Mouse (Mus musculus): ENCODE data around the gene D11Wsu47e. TPM values are rescaled to one million over a fixed set of nuclear protein-coding genes. Genes with fewer than 3 reads are reported as not detected.
"Not testable (repeated sequence)": the region's sequence is repeated elsewhere in the genome, so short reads cannot be mapped to it uniquely, and the experiment has no call there.

Gene D11Wsu47e
- polyA plus RNA-seq, 1 experiment from 2014 or later = 19.7 TPM

DNA sequence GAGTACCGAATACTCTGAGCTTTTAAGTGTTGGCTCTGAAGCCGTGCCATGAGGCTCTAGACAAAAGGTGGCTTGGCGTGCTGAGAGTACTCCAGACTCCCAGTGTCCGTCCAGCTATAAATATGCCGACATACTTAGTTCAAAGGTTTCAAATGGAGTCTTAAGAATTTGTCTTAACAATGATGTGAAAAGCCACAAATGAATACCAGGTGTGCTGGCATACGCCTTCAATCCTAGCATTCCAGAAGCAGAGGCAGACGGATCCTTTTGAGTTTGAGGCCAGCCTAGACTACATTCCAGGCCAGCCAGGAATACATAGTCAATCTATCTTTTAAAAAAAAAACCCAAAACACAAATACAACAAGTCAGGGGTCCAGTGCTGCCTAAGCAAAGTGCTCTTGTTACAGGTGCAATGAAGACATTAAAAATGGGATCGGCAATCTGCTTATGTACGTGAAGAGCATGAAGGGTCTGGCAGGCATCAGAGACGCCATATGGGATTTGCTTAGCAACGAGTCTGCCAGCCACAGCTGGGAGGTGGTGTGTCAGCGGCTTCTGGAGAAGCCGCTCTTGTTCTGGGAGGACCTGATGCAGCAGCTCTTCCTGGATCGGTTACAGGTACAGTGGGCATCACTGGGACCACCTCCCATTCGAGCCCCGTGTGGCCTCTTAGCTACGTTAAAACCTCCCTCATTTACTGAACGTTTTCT is 29.5 kb upstream of the D11Wsu47e start:
- no peak overlapping the region for H3K9ac ChIP-seq
- no peak overlapping the region for H3K4me3 ChIP-seq
- H3K36me3 ChIP-seq = peaks cover 79% of the 10 kb centered on the region
- 73% methylated on average over 18 of the region's 18 CpGs for WGBS
- no peaks in the 10 kb centered on the region for H3K27me3 ChIP-seq
- H3K9me3 ChIP-seq = no peaks in the 10 kb centered on the region
- H3K4me1 ChIP-seq = peaks cover 16% of the 10 kb centered on the region
- H3K4me2 ChIP-seq = no peak overlapping the region
- ATAC-seq (ENCODE audit: borderline replicate concordance, extremely low read depth, low FRiP score, low TSS enrichment) = no peak
- H3K27ac ChIP-seq = no peak overlapping the region

DNA sequence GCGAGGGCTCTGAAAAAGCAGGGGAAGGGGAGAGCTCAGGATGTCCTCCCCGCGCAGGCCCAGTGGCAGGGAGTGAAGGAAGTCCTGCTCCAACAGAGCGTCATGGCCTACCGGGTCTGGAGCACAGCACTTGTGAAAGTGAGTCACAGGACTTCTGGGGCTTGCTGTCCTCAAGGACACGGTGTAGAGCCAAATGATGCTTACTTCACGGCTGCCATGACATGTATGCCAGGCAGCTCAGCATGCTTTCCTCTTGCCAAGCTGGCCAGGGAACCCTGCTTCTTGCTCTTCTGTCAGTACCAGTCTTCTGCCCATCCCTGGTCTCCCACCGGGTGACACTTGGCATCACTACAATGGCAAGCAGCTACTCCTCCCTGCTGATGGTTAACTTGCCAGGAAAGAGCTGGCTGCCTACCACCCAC is 27.7 kb upstream of the D11Wsu47e start:
- peaks cover 94% of the 10 kb centered on the region for H3K36me3 ChIP-seq
- ATAC-seq (ENCODE audit: borderline replicate concordance, extremely low read depth, low FRiP score, low TSS enrichment) = no peak
- no peaks in the 10 kb centered on the region for H3K27me3 ChIP-seq
- H3K4me1 ChIP-seq = 0 out of 2 replicates have a peak, but pooled peaks cover 3% of the 10 kb centered on the region
- H3K9me3 ChIP-seq = no peaks in the 10 kb centered on the region
- H3K4me3 ChIP-seq = no peak overlapping the region
- no peak overlapping the region for H3K9ac ChIP-seq
- no peak overlapping the region for H3K4me2 ChIP-seq
- 80% methylated on average over 8 of the region's 8 CpGs for WGBS
- no peak overlapping the region for H3K27ac ChIP-seq

DNA sequence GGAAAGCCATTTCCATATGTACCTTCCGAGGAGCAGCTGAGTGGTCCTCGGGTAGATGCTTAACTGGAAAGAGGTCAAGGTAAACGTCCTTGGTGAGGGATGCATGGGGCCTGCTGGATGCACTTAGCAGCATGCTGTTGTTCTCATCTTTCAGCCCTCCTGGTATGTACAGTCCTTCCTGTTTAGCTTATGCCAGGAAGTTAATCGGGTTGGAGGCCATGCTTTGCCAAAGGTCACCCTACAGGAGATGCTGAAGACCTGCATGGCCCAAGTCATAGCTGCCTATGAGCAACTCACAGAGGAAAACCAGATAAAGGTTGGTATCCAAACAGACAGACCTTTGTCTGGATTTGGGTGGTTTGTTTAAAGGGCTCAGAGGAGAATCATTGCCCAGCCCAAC is 27.0 kb upstream of the D11Wsu47e start:
- Histone ChIP-seq H3K27me3 (no peaks in the 10 kb centered on the region), H3K36me3 (peaks cover 96% of the 10 kb centered on the region), H3K4me2 (no peak overlapping the region), H3K4me3 (no peak overlapping the region), H3K9ac (no peak overlapping the region), H3K4me1 (no peaks in the 10 kb centered on the region), H3K9me3 (no peaks in the 10 kb centered on the region), H3K27ac (no peak overlapping the region)
- WGBS = 46% methylated on average over 4 of the region's 4 CpGs
- no peak for ATAC-seq (ENCODE audit: borderline replicate concordance, extremely low read depth, low FRiP score, low TSS enrichment)

DNA sequence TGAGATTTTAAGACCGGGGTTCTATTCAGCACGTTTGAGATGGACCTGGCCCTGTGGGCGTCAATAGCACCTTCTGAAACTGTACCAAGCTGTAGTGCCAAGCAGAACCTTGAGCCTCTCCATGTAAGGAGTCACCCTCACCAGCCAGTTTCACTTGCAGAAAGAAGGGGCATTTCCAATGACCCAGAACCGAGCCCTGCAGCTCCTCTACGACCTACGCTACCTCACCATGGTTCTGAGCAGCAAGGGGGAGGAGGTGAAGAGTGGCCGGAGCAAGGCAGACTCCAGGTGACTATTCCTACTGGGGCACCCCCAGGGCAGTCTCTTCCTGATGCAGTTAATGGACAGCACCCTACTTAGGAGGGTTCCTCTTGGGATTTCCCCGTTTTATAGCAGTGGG is 25.9 kb upstream of the D11Wsu47e start:
- Histone ChIP-seq H3K27ac (no peak overlapping the region), H3K36me3 (peaks cover 91% of the 10 kb centered on the region), H3K27me3 (no peaks in the 10 kb centered on the region), H3K4me3 (no peak overlapping the region), H3K9me3 (no peaks in the 10 kb centered on the region), H3K4me1 (no peaks in the 10 kb centered on the region), H3K9ac (no peak overlapping the region), H3K4me2 (no peak overlapping the region)
- 86% methylated on average over 8 of the region's 8 CpGs for WGBS
- no peak for ATAC-seq (ENCODE audit: borderline replicate concordance, extremely low read depth, low FRiP score, low TSS enrichment)

DNA sequence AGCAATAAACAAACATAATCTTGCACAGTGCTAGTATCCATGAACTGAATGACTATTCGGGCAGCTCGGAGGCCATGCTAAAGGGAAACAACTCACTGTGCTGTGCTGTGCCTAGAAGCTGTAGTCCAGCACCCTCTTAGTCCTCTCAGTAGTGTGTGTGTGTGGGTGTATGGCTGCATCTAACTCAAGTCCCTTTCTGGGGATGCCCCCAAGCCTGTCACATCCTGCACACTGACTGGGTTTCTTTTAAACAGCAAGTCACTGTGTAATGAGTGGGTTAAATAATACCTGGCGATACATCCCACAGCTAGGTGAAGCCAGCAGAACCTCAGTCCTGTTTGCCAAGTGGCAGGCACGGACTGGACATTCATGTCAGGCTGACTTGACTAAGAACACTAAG is 25.4 kb upstream of the D11Wsu47e start:
- no peak overlapping the region for H3K4me3 ChIP-seq
- H3K27ac ChIP-seq = no peak overlapping the region
- WGBS = 73% methylated on average over 4 of the region's 4 CpGs
- no peaks in the 10 kb centered on the region for H3K4me1 ChIP-seq
- H3K36me3 ChIP-seq = peaks cover 91% of the 10 kb centered on the region
- no peak for ATAC-seq (ENCODE audit: borderline replicate concordance, extremely low read depth, low FRiP score, low TSS enrichment)
- no peak overlapping the region for H3K9ac ChIP-seq
- H3K9me3 ChIP-seq = no peaks in the 10 kb centered on the region
- H3K27me3 ChIP-seq = no peaks in the 10 kb centered on the region
- H3K4me2 ChIP-seq = no peak overlapping the region

DNA sequence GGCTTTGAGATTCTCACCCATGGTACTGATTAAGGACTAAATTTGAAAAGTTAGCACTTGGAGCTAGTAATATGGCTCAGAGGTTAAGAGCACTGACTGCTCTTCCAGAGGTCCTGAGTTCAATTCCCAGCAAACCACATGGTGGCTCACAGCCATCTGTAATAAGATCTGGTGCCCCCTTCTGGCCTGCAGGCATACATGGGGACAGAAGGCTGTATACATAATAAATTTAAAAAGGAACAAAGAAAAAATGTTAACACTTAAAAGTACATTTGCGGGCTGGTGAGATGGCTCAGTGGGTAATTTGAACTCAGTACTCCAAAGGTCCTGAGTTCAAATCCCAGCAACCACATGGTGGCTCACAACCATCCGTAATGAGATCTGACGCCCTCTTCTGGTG is 24.0 kb upstream of the D11Wsu47e start:
- not testable (repeated sequence) for H3K9me3 ChIP-seq; H3K4me3 ChIP-seq; H3K4me1 ChIP-seq; H3K27me3 ChIP-seq; ATAC-seq (ENCODE audit: borderline replicate concordance, extremely low read depth, low FRiP score, low TSS enrichment); H3K9ac ChIP-seq; H3K4me2 ChIP-seq; H3K27ac ChIP-seq
- 98% methylated on average over 3 of the region's 3 CpGs for WGBS
- H3K36me3 ChIP-seq = peaks cover 84% of the 10 kb centered on the region

DNA sequence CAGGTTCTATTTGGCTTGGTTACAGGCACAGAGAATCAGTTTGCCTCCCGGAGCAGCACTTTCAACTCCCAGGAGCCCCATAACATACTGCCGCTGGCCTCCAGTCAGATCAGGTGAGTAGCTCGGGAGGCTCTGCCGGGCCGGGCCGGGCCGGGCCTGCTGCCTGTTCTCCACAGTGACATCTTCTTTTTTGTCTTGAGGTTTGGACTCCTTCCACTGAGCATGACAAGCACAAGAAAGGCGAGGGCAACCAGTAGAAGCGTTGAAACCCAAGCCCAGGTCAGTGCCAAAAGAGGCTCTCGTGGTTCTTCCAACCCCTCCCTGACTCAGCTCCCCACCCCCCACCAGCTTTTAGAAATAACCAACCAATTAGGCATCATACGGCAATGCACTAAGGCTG is 23.3 kb upstream of the D11Wsu47e start:
- WGBS = 91% methylated on average over 11 of the region's 11 CpGs
- Histone ChIP-seq H3K4me1 (no peaks in the 10 kb centered on the region), H3K27ac (no peak overlapping the region), H3K9ac (no peak overlapping the region), H3K27me3 (no peaks in the 10 kb centered on the region), H3K4me2 (no peak overlapping the region), H3K9me3 (no peaks in the 10 kb centered on the region), H3K36me3 (peaks cover 77% of the 10 kb centered on the region), H3K4me3 (no peak overlapping the region)
- ATAC-seq (ENCODE audit: borderline replicate concordance, extremely low read depth, low FRiP score, low TSS enrichment) = no peak

DNA sequence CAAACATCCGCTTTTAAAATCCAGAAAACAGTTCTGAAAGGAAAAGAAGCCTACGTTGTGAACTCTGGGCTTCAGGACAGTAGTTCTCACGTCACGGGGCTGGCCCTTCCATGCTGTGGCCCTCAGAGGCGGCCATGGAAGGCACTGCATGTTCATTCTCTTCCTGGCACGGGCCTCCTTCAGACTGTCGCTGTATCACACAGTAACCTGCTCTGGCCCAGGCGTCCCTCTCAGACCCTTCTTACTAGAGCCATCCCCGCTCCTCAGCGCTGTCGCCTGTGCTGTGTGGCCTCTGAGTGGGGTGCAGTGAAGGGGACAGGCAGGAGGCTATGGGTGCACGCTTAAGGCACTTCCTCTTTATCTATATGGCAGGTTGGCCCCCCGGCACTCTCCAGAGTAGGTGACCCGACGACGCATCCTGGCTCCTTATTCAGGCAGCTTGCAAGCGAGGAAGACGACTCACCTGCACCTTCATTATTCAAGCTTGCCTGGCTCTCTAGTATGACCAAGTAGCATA is 22.3 kb upstream of the D11Wsu47e start:
- peak; percentile 37; the same call in 1 of the 2 replicates for ATAC-seq (ENCODE audit: borderline replicate concordance, extremely low read depth, low FRiP score, low TSS enrichment)
- no peaks in the 10 kb centered on the region for H3K9me3 ChIP-seq
- H3K4me1 ChIP-seq = peaks cover 5% of the 10 kb centered on the region
- no peak overlapping the region for H3K4me3 ChIP-seq
- H3K27ac ChIP-seq = no peak overlapping the region
- no peaks in the 10 kb centered on the region for H3K27me3 ChIP-seq
- H3K4me2 ChIP-seq = no peak overlapping the region
- peaks cover 67% of the 10 kb centered on the region for H3K36me3 ChIP-seq
- no peak overlapping the region for H3K9ac ChIP-seq
- 87% methylated on average over 18 of the region's 18 CpGs for WGBS

DNA sequence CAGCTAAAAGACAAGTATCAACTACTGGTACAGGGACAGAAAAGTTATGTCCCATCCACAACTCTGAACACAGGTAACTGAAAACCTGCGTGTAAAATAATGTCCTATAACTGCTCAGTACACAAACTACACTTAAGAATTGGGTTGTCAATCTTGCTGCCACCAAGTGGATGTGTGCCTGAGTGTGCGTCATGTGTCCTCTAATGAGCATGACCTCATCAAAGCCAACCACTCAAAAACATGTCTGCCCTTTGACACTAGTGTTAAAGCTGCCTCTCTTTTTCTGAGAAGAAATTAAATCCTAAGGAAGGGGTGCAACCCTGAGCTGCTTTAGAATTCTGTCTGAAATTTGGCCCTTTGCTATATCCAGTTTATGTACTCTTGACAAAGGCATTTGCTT is 19.9 kb upstream of the D11Wsu47e start:
- WGBS = 75% methylated on average over 2 of the region's 2 CpGs
- ATAC-seq (ENCODE audit: borderline replicate concordance, extremely low read depth, low FRiP score, low TSS enrichment) = no peak; the same call in 1 of the 2 replicates
- Histone ChIP-seq H3K4me2 (no peak overlapping the region), H3K36me3 (peaks cover 50% of the 10 kb centered on the region), H3K9me3 (no peaks in the 10 kb centered on the region), H3K4me3 (no peak overlapping the region), H3K27me3 (no peaks in the 10 kb centered on the region), H3K4me1 (peaks cover 22% of the 10 kb centered on the region), H3K9ac (no peak overlapping the region), H3K27ac (no peak overlapping the region)

DNA sequence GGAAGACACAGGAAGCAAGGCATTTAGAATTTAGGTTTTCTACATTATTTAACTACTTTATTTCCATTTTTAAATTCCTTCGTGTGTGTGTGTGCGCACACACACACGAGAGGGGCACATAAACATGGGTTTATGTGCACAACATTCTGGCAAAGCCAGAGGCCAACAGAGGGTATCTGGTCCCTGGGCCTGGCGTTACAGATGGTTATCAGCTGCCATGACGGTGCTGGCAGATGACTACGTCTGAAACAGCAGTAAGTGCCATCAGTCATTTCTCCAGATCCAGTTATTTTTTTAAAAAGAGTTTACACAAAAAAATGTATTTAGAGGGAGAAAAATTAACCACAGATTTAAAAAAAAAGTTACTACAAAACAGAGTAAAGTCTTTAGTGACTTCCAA is 18.0 kb upstream of the D11Wsu47e start:
- WGBS = 55% methylated on average over 6 of the region's 6 CpGs
- no peak overlapping the region for H3K4me3 ChIP-seq
- no peaks in the 10 kb centered on the region for H3K27me3 ChIP-seq
- no peak overlapping the region for H3K9ac ChIP-seq
- peaks cover 22% of the 10 kb centered on the region for H3K4me1 ChIP-seq
- no peak overlapping the region for H3K4me2 ChIP-seq
- H3K36me3 ChIP-seq = peaks cover 45% of the 10 kb centered on the region
- H3K27ac ChIP-seq = no peak overlapping the region
- no peak for ATAC-seq (ENCODE audit: borderline replicate concordance, extremely low read depth, low FRiP score, low TSS enrichment)
- no peaks in the 10 kb centered on the region for H3K9me3 ChIP-seq

DNA sequence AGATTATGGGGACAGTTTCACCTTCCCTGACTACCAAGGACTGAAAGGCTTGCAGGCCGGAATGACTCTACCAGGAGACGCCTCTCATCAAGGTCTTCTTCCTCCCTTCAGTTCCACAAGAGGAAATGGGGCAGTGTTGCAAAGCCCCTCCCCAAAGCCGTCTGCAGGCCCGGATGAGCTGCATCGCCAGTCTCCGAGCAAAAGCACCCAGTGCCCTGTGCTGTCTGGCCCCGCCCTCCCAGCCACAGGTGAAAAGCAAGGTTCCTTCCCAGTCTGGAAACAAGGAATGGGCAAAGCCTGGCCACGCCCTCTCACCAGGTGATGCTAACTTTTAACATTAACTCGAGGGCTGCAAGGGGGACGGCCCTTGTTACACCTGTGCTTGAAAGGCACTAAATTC is 17.6 kb upstream of the D11Wsu47e start:
- WGBS = 40% methylated on average over 10 of the region's 10 CpGs
- Histone ChIP-seq H3K4me1 (peaks cover 22% of the 10 kb centered on the region), H3K4me2 (no peak overlapping the region), H3K9ac (no peak overlapping the region), H3K9me3 (no peaks in the 10 kb centered on the region), H3K36me3 (peaks cover 45% of the 10 kb centered on the region), H3K4me3 (no peak overlapping the region), H3K27me3 (no peaks in the 10 kb centered on the region), H3K27ac (peak overlapping the region; percentile 35; the same call in 1 of the 2 replicates)
- peak; percentile 37; the same call in 1 of the 2 replicates for ATAC-seq (ENCODE audit: borderline replicate concordance, extremely low read depth, low FRiP score, low TSS enrichment)

DNA sequence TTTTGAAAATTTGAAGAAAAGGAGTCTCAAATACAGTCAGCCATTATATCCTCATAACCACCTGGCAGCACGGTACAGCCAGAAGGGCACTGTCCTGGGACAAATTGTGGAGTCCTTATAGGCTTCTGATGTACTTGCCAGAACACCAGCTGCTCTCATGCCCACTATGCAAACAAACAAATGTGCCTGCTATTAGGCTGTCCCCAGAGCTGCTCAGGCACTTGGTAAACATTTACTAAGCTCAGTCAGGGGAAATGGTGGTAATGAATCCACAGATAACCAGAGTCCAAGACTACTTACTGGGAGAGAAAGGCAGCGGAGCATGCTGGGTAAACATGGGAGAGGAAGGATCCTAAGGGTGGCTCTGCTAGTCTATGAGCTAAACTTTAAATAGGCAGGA is 17.1 kb upstream of the D11Wsu47e start:
- no peak; the same call in 1 of the 2 replicates for ATAC-seq (ENCODE audit: borderline replicate concordance, extremely low read depth, low FRiP score, low TSS enrichment)
- no peak overlapping the region for H3K4me2 ChIP-seq
- H3K27ac ChIP-seq = peak overlapping the region; percentile 35
- H3K9ac ChIP-seq = no peak overlapping the region
- peaks cover 22% of the 10 kb centered on the region for H3K4me1 ChIP-seq
- no peaks in the 10 kb centered on the region for H3K9me3 ChIP-seq
- no peaks in the 10 kb centered on the region for H3K27me3 ChIP-seq
- peaks cover 41% of the 10 kb centered on the region for H3K36me3 ChIP-seq
- no peak overlapping the region for H3K4me3 ChIP-seq
- WGBS = 52% methylated on average over 2 of the region's 2 CpGs
